Mouse (Mus musculus): Measurements from ENCODE around the gene Hectd4. TPM values are rescaled to one million over a fixed set of nuclear protein-coding genes. Genes with fewer than 3 reads are reported as not detected.

Hectd4 gene
- polyA plus RNA-seq, 1 experiment from 2014 or later: 5.8 TPM

- Histone ChIP-seq H3K4me2 (ENCODE audit: low read length) (no peak overlapping the region), H3K27ac (replicated peaks in 1 of 2; ENCODE audit: control insufficient read depth in 1 of 2, insufficient read depth in 1 of 2, low read depth in 2 of 2, low read length in 2 of 2) (no peak overlapping the region), H3K9me3 (ENCODE audit: control insufficient read depth, low read length) (no peaks in the 10 kb centered on the region), H3K27me3 (ENCODE audit: control insufficient read depth, insufficient read depth, low read length) (no peaks in the 10 kb centered on the region), H3K9ac (ENCODE audit: low read length) (no peak overlapping the region), H3K4me3 (ENCODE audit: control insufficient read depth in 1 of 2, insufficient read depth in 1 of 2, low read depth in 1 of 2, low read length in 2 of 2) (no peak overlapping the region), H3K36me3 (ENCODE audit: control insufficient read depth, insufficient read depth, low read length) (peaks cover 97% of the 10 kb centered on the region), H3K4me1 (ENCODE audit: control insufficient read depth in 2 of 2, insufficient read depth in 2 of 2, low read length in 2 of 2) (no peaks in the 10 kb centered on the region)
- WGBS: 71% methylated on average over 3 of the region's 3 CpGs
- no peak for ATAC-seq (ENCODE audit: insufficient number of reproducible peaks, insufficient read depth, low FRiP score, low read depth)
Measured at GRCm38 (mm10) chr5:121336009-121336408, 116.0 kb downstream of the Hectd4 start.

DNA sequence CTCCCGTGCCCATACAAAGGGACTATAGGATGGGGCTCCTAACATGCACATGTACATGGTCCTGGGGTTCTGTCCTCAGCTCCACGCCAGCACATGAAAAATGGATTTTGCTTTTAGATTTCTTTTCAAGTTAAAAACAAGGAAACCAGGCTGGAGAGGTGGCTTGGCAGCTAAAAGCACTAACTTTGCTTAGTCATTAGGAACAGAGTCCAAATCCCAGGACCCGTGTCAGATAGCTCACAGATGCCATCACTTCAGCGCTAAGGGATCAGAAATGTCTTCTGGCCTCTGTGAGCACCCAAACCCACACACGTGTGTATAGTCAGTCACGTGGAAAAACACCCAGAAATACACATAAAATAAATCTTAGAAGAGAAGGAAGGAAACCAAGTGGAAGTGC is 116.8 kb downstream of the Hectd4 start:
- 93% methylated on average over 6 of the region's 6 CpGs for WGBS
- H3K36me3 ChIP-seq (ENCODE audit: control insufficient read depth, insufficient read depth, low read length): peaks cover 97% of the 10 kb centered on the region
- no peak overlapping the region for H3K27ac ChIP-seq (replicated peaks in 1 of 2; ENCODE audit: control insufficient read depth in 1 of 2, insufficient read depth in 1 of 2, low read depth in 2 of 2, low read length in 2 of 2)
- H3K9me3 ChIP-seq (ENCODE audit: control insufficient read depth, low read length): no peaks in the 10 kb centered on the region
- H3K4me2 ChIP-seq (ENCODE audit: low read length): no peak overlapping the region
- no peaks in the 10 kb centered on the region for H3K4me1 ChIP-seq (ENCODE audit: control insufficient read depth in 2 of 2, insufficient read depth in 2 of 2, low read length in 2 of 2)
- ATAC-seq (ENCODE audit: insufficient number of reproducible peaks, insufficient read depth, low FRiP score, low read depth): no peak
- H3K4me3 ChIP-seq (ENCODE audit: control insufficient read depth in 1 of 2, insufficient read depth in 1 of 2, low read depth in 1 of 2, low read length in 2 of 2): no peak overlapping the region
- H3K9ac ChIP-seq (ENCODE audit: low read length): no peak overlapping the region
- H3K27me3 ChIP-seq (ENCODE audit: control insufficient read depth, insufficient read depth, low read length): no peaks in the 10 kb centered on the region

- Histone ChIP-seq H3K9ac (ENCODE audit: low read length) (no peak overlapping the region), H3K27ac (replicated peaks in 1 of 2; ENCODE audit: control insufficient read depth in 1 of 2, insufficient read depth in 1 of 2, low read depth in 2 of 2, low read length in 2 of 2) (no peak overlapping the region), H3K4me1 (ENCODE audit: control insufficient read depth in 2 of 2, insufficient read depth in 2 of 2, low read length in 2 of 2) (no peaks in the 10 kb centered on the region), H3K36me3 (ENCODE audit: control insufficient read depth, insufficient read depth, low read length) (peaks cover 97% of the 10 kb centered on the region), H3K4me2 (ENCODE audit: low read length) (no peak overlapping the region), H3K4me3 (ENCODE audit: control insufficient read depth in 1 of 2, insufficient read depth in 1 of 2, low read depth in 1 of 2, low read length in 2 of 2) (no peak overlapping the region), H3K27me3 (ENCODE audit: control insufficient read depth, insufficient read depth, low read length) (no peaks in the 10 kb centered on the region), H3K9me3 (ENCODE audit: control insufficient read depth, low read length) (no peaks in the 10 kb centered on the region)
- ATAC-seq (ENCODE audit: insufficient number of reproducible peaks, insufficient read depth, low FRiP score, low read depth): no peak
- 90% methylated on average over 7 of the region's 7 CpGs for WGBS
Measured at GRCm38 (mm10) chr5:121339507-121340230, 119.7 kb downstream of the Hectd4 start.

DNA sequence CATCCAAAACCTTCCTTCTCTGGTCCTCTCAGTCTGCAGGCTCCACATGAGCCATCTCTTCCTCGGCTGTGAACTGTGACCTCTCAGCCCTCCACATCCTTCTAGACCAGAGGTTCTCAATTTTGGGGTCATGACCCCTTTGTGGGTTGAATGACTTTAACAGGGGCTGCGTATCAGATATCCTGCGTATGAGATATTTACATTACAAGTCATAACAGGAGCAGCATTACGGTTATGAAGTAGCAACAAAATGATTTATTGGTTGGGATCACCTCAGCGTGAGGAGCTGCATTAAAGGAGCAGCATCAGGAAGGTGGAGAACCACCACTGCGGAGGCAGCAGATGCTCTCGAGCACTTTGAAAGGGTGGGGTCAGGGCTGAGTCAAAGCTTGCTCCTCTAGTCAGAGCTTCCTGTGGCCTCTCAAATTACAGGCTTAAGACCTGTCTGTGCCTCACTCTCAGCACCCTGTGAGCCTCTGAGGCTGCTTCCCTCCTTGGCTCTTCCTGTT is 121.0 kb downstream of the Hectd4 start:
- Histone ChIP-seq H3K4me2 (ENCODE audit: low read length) (no peak overlapping the region), H3K36me3 (ENCODE audit: control insufficient read depth, insufficient read depth, low read length) (peaks cover 97% of the 10 kb centered on the region), H3K4me3 (ENCODE audit: control insufficient read depth in 1 of 2, insufficient read depth in 1 of 2, low read depth in 1 of 2, low read length in 2 of 2) (no peak overlapping the region), H3K9ac (ENCODE audit: low read length) (no peak overlapping the region), H3K27me3 (ENCODE audit: control insufficient read depth, insufficient read depth, low read length) (no peaks in the 10 kb centered on the region), H3K27ac (replicated peaks in 1 of 2; ENCODE audit: control insufficient read depth in 1 of 2, insufficient read depth in 1 of 2, low read depth in 2 of 2, low read length in 2 of 2) (no peak overlapping the region), H3K9me3 (ENCODE audit: control insufficient read depth, low read length) (no peaks in the 10 kb centered on the region), H3K4me1 (ENCODE audit: control insufficient read depth in 2 of 2, insufficient read depth in 2 of 2, low read length in 2 of 2) (no peaks in the 10 kb centered on the region)
- ATAC-seq (ENCODE audit: insufficient number of reproducible peaks, insufficient read depth, low FRiP score, low read depth): no peak
- WGBS: 48% methylated on average over 7 of the region's 7 CpGs

GRCm38 (mm10) chr5:121342490-121342889 is 122.5 kb downstream of the Hectd4 start:
- 88% methylated on average over 11 of the region's 11 CpGs for WGBS

GRCm38 (mm10) chr5:121343997-121344396 is 124.0 kb downstream of the Hectd4 start:
- 95% methylated on average over 8 of the region's 8 CpGs for WGBS
- Histone ChIP-seq H3K36me3 (ENCODE audit: control insufficient read depth, insufficient read depth, low read length) (peaks cover 93% of the 10 kb centered on the region), H3K9me3 (ENCODE audit: control insufficient read depth, low read length) (no peaks in the 10 kb centered on the region), H3K27me3 (ENCODE audit: control insufficient read depth, insufficient read depth, low read length) (no peaks in the 10 kb centered on the region), H3K9ac (ENCODE audit: low read length) (no peak overlapping the region), H3K4me1 (ENCODE audit: control insufficient read depth in 2 of 2, insufficient read depth in 2 of 2, low read length in 2 of 2) (no peaks in the 10 kb centered on the region), H3K4me2 (ENCODE audit: low read length) (no peak overlapping the region), H3K27ac (replicated peaks in 1 of 2; ENCODE audit: control insufficient read depth in 1 of 2, insufficient read depth in 1 of 2, low read depth in 2 of 2, low read length in 2 of 2) (no peak overlapping the region), H3K4me3 (ENCODE audit: control insufficient read depth in 1 of 2, insufficient read depth in 1 of 2, low read depth in 1 of 2, low read length in 2 of 2) (no peak overlapping the region)
- ATAC-seq (ENCODE audit: insufficient number of reproducible peaks, insufficient read depth, low FRiP score, low read depth): no peak

More at GRCm38 (mm10) chr5:121342490-121342889, 122.5 kb downstream of the Hectd4 start:
- no peak overlapping the region for H3K4me3 ChIP-seq (ENCODE audit: control insufficient read depth in 1 of 2, insufficient read depth in 1 of 2, low read depth in 1 of 2, low read length in 2 of 2)
- peaks cover 93% of the 10 kb centered on the region for H3K36me3 ChIP-seq (ENCODE audit: control insufficient read depth, insufficient read depth, low read length)
- no peaks in the 10 kb centered on the region for H3K9me3 ChIP-seq (ENCODE audit: control insufficient read depth, low read length)
- H3K27ac ChIP-seq (replicated peaks in 1 of 2; ENCODE audit: control insufficient read depth in 1 of 2, insufficient read depth in 1 of 2, low read depth in 2 of 2, low read length in 2 of 2): no peak overlapping the region
- H3K9ac ChIP-seq (ENCODE audit: low read length): no peak overlapping the region
- H3K27me3 ChIP-seq (ENCODE audit: control insufficient read depth, insufficient read depth, low read length): no peaks in the 10 kb centered on the region
- no peaks in the 10 kb centered on the region for H3K4me1 ChIP-seq (ENCODE audit: control insufficient read depth in 2 of 2, insufficient read depth in 2 of 2, low read length in 2 of 2)
- ATAC-seq (ENCODE audit: insufficient number of reproducible peaks, insufficient read depth, low FRiP score, low read depth): no peak
- H3K4me2 ChIP-seq (ENCODE audit: low read length): no peak overlapping the region

- Histone ChIP-seq H3K4me1 (ENCODE audit: control insufficient read depth in 2 of 2, insufficient read depth in 2 of 2, low read length in 2 of 2) (peaks cover 3 to 4% of the 10 kb centered on the region in 2 experiments; a peak in 2 of 4 replicates), H3K4me2 (ENCODE audit: low read length) (no peak overlapping the region), H3K4me3 (ENCODE audit: control insufficient read depth in 1 of 2, insufficient read depth in 1 of 2, low read depth in 1 of 2, low read length in 2 of 2) (no peak overlapping the region), H3K27ac (replicated peaks in 1 of 2; ENCODE audit: control insufficient read depth in 1 of 2, insufficient read depth in 1 of 2, low read depth in 2 of 2, low read length in 2 of 2) (no peak overlapping the region), H3K9me3 (ENCODE audit: control insufficient read depth, low read length) (no peaks in the 10 kb centered on the region), H3K9ac (ENCODE audit: low read length) (no peak overlapping the region), H3K36me3 (ENCODE audit: control insufficient read depth, insufficient read depth, low read length) (peaks cover 100% of the 10 kb centered on the region), H3K27me3 (ENCODE audit: control insufficient read depth, insufficient read depth, low read length) (no peaks in the 10 kb centered on the region)
- no peak for ATAC-seq (ENCODE audit: insufficient number of reproducible peaks, insufficient read depth, low FRiP score, low read depth)
- WGBS: 29% methylated on average over 9 of the region's 9 CpGs
Measured at GRCm38 (mm10) chr5:121359229-121359628, 139.2 kb downstream of the Hectd4 start.

DNA sequence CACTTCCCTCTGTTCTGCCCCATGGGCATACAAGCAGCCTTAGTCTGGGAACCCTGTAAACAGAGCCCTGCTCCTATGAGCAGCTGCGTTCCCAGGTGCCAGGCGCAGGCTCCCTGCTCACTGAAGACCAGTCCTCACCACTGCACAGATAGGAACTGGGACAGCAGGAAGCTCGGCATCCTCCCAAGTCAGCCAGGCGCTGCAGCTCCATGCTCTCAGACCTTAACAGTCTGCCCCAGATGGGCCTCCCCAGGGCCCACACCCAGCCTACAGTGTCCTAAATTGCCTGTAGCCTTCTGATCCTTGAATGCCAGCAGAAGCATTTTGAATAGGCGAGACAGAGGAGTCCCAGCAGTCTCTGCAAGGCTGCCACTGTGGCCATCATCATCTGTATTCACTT is 141.7 kb downstream of the Hectd4 start:
- ATAC-seq (ENCODE audit: insufficient number of reproducible peaks, insufficient read depth, low FRiP score, low read depth): no peak
- H3K4me1 ChIP-seq (ENCODE audit: control insufficient read depth in 2 of 2, insufficient read depth in 2 of 2, low read length in 2 of 2): peaks cover 3 to 4% of the 10 kb centered on the region in 2 experiments; a peak in 2 of 4 replicates
- H3K27ac ChIP-seq (replicated peaks in 1 of 2; ENCODE audit: control insufficient read depth in 1 of 2, insufficient read depth in 1 of 2, low read depth in 2 of 2, low read length in 2 of 2): no peak overlapping the region
- no peak overlapping the region for H3K4me3 ChIP-seq (ENCODE audit: control insufficient read depth in 1 of 2, insufficient read depth in 1 of 2, low read depth in 1 of 2, low read length in 2 of 2)
- 81% methylated on average over 5 of the region's 5 CpGs for WGBS
- H3K4me2 ChIP-seq (ENCODE audit: low read length): no peak overlapping the region
- peaks cover 100% of the 10 kb centered on the region for H3K36me3 ChIP-seq (ENCODE audit: control insufficient read depth, insufficient read depth, low read length)
- H3K27me3 ChIP-seq (ENCODE audit: control insufficient read depth, insufficient read depth, low read length): no peaks in the 10 kb centered on the region
- no peak overlapping the region for H3K9ac ChIP-seq (ENCODE audit: low read length)
- H3K9me3 ChIP-seq (ENCODE audit: control insufficient read depth, low read length): no peaks in the 10 kb centered on the region
